Mouse (Mus musculus): ENCODE measurements at regions not wholly inside any gene's neighbourhood (a gene's known extent, or its start where the extent isn't known, plus 50 kb on each side); places are given as distances from the start of the nearest gene placed in this dataset.
A peak's percentile ranks its signal among the peaks of the same experiment; 100 is the strongest.

GRCm38 (mm10) chr4:67861801-67862200 is 1034.4 kb downstream of the Tlr4 start:
- H3K9me3 ChIP-seq (ENCODE audit: control insufficient read depth, low read length): no peaks in the 10 kb centered on the region
- ATAC-seq (ENCODE audit: low read depth): no peak
- WGBS: 44% methylated on average over 1 of the region's 1 CpGs
- no peaks in the 10 kb centered on the region for H3K36me3 ChIP-seq (ENCODE audit: control insufficient read depth, insufficient read depth, low read length)
- H3K9ac ChIP-seq (ENCODE audit: low read depth, low read length): no peak overlapping the region
- no peaks in the 10 kb centered on the region for H3K4me1 ChIP-seq (ENCODE audit: control insufficient read depth, insufficient read depth, low read length)
- no peak for DNase-seq (ENCODE audit: low spot score)
- no peaks in the 10 kb centered on the region for H3K27me3 ChIP-seq (replicated peaks; ENCODE audit: control insufficient read depth, insufficient read depth, low read length)
- no peak overlapping the region for H3K4me3 ChIP-seq (ENCODE audit: low read depth, low read length)
- no peak overlapping the region for H3K4me2 ChIP-seq (ENCODE audit: low read depth, low read length)
- no peak overlapping the region for H3K27ac ChIP-seq (replicated peaks; ENCODE audit: low read depth, low read length)

GRCm38 (mm10) chr4:67853001-67853400 is 1025.6 kb downstream of the Tlr4 start:
- no peaks in the 10 kb centered on the region for H3K36me3 ChIP-seq (ENCODE audit: control insufficient read depth, insufficient read depth, low read length)
- no peak overlapping the region for H3K9ac ChIP-seq (ENCODE audit: low read depth, low read length)
- no peak for ATAC-seq (ENCODE audit: low read depth)
- no peak overlapping the region for H3K4me2 ChIP-seq (ENCODE audit: low read depth, low read length)
- H3K4me3 ChIP-seq (ENCODE audit: low read depth, low read length): no peak overlapping the region
- peak; percentile 30 for DNase-seq (ENCODE audit: low spot score)
- no peaks in the 10 kb centered on the region for H3K9me3 ChIP-seq (ENCODE audit: control insufficient read depth, low read length)
- H3K4me1 ChIP-seq (ENCODE audit: control insufficient read depth, insufficient read depth, low read length): no peaks in the 10 kb centered on the region
- no peak overlapping the region for H3K27ac ChIP-seq (replicated peaks; ENCODE audit: low read depth, low read length)
- H3K27me3 ChIP-seq (replicated peaks; ENCODE audit: control insufficient read depth, insufficient read depth, low read length): no peaks in the 10 kb centered on the region
- WGBS: 63% methylated on average over 4 of the region's 4 CpGs

- Histone ChIP-seq H3K36me3 (ENCODE audit: control insufficient read depth, insufficient read depth, low read length) (no peaks in the 10 kb centered on the region), H3K4me1 (ENCODE audit: control insufficient read depth, insufficient read depth, low read length) (no peaks in the 10 kb centered on the region), H3K27ac (replicated peaks; ENCODE audit: low read depth, low read length) (no peak overlapping the region), H3K9ac (ENCODE audit: low read depth, low read length) (no peak overlapping the region), H3K27me3 (replicated peaks; ENCODE audit: control insufficient read depth, insufficient read depth, low read length) (no peaks in the 10 kb centered on the region), H3K4me3 (ENCODE audit: low read depth, low read length) (no peak overlapping the region), H3K4me2 (ENCODE audit: low read depth, low read length) (no peak overlapping the region), H3K9me3 (ENCODE audit: control insufficient read depth, low read length) (no peaks in the 10 kb centered on the region)
- ATAC-seq (ENCODE audit: low read depth) (no peak), DNase-seq (ENCODE audit: low spot score) (no peak)
- WGBS: 74% methylated on average over 4 of the region's 4 CpGs
These were observed 1006.0 kb downstream of the Tlr4 start for GRCm38 (mm10) chr4:67833397-67833796.

- Histone ChIP-seq H3K27me3 (replicated peaks; ENCODE audit: control insufficient read depth, insufficient read depth, low read length) (no peaks in the 10 kb centered on the region), H3K4me2 (ENCODE audit: low read depth, low read length) (no peak overlapping the region), H3K27ac (replicated peaks; ENCODE audit: low read depth, low read length) (no peak overlapping the region), H3K4me3 (ENCODE audit: low read depth, low read length) (no peak overlapping the region), H3K9ac (ENCODE audit: low read depth, low read length) (no peak overlapping the region), H3K4me1 (ENCODE audit: control insufficient read depth, insufficient read depth, low read length) (no peaks in the 10 kb centered on the region), H3K9me3 (ENCODE audit: control insufficient read depth, low read length) (no peaks in the 10 kb centered on the region), H3K36me3 (ENCODE audit: control insufficient read depth, insufficient read depth, low read length) (no peaks in the 10 kb centered on the region)
- WGBS: 42% methylated on average over 1 of the region's 1 CpGs
- DNase-seq (ENCODE audit: low spot score) (no peak), ATAC-seq (ENCODE audit: low read depth) (no peak)
These were observed 998.1 kb downstream of the Tlr4 start for GRCm38 (mm10) chr4:67825484-67825883.

GRCm38 (mm10) chr4:67796050-67796449 is 968.7 kb downstream of the Tlr4 start:
- no peaks in the 10 kb centered on the region for H3K36me3 ChIP-seq (ENCODE audit: control insufficient read depth, insufficient read depth, low read length)
- no peaks in the 10 kb centered on the region for H3K27me3 ChIP-seq (replicated peaks; ENCODE audit: control insufficient read depth, insufficient read depth, low read length)
- 58% methylated on average over 1 of the region's 1 CpGs for WGBS
- no peak overlapping the region for H3K27ac ChIP-seq (replicated peaks; ENCODE audit: low read depth, low read length)
- no peak overlapping the region for H3K4me3 ChIP-seq (ENCODE audit: low read depth, low read length)
- H3K4me1 ChIP-seq (ENCODE audit: control insufficient read depth, insufficient read depth, low read length): no peaks in the 10 kb centered on the region
- H3K9ac ChIP-seq (ENCODE audit: low read depth, low read length): no peak overlapping the region
- ATAC-seq (ENCODE audit: low read depth) (no peak), DNase-seq (ENCODE audit: low spot score) (no peak)
- H3K4me2 ChIP-seq (ENCODE audit: low read depth, low read length): no peak overlapping the region
- no peaks in the 10 kb centered on the region for H3K9me3 ChIP-seq (ENCODE audit: control insufficient read depth, low read length)
